Mouse (Mus musculus): ENCODE measurements around the gene Nectin4.

DNA sequence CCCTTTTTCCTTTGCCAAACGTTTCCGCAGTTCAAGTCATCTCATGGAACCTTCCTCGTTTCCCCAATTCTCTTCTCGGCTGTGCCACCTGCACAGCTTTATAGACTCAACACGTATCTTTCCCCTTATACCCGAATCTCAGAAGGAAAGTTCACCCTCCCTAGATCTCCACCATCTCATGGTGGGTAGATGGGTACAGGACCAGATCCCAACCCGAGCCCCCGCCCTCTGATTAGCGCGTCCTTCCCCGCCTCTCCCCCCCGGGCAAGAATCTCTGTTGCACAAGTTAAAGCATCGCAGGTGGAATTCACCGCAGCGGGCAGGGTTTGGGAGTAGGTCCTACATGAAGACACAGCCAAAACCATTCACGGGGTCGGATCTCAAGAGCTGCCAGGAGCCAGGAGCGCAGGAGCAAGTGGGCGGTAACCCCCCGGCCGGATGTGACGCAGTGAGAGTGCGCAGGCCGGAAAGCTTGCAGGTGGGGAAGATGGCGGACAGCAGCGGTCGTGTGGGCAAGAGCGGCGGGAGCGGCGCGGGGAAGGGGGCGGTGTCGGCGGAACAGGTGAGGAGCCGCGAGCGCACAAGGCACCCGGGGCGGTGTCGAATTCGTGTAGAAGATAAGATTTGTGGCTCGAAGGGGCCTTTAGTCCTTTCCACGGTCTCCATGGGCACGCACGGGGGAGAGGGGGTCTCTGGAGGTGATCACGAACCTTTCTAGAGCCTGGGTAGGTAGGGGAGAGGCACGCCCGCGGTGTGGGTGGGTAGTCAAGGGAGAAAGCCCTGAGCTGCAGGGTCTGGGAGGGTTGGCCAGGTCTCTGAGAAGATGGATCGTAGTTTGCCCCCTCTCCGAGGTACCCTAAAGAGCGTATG is 24.4 kb upstream of the Nectin4 start, which contains the start of the genes Nit1 and Pfdn2:
- TF ChIP-seq POLR2A (IDR thresholded peaks at IDR 0.05; ENCODE audit: insufficient read length, low read depth) (peak; percentile 94), MAX (IDR thresholded peaks at IDR 0.05; ENCODE audit: low read depth) (no peak), SRF (IDR thresholded peaks at IDR 0.05; ENCODE audit: control insufficient read depth, insufficient read length, low read depth) (no peak), E2F4 (IDR thresholded peaks at IDR 0.05; ENCODE audit: insufficient read depth) (no peak), TCF12 (IDR thresholded peaks at IDR 0.05; ENCODE audit: insufficient read depth, poor library complexity, severe bottlenecking) (no peak), CEBPB (IDR thresholded peaks at IDR 0.05; ENCODE audit: insufficient read depth, poor library complexity, severe bottlenecking) (no peak), USF1 (IDR thresholded peaks at IDR 0.05; ENCODE audit: low read depth) (no peak), MYOG (IDR thresholded peaks at IDR 0.05; ENCODE audit: control insufficient read depth in 1 of 3, insufficient read depth in 1 of 3, insufficient read length in 2 of 3, low read depth in 2 of 3) (peak in 2 of 3 experiments; percentile 29 to 55), POLR2AphosphoS2 (IDR thresholded peaks at IDR 0.05; ENCODE audit: insufficient read length, low read depth) (peak; percentile 98), MYOD1 (IDR thresholded peaks at IDR 0.05; ENCODE audit: control insufficient read depth in 1 of 3, insufficient read length in 2 of 3, low read depth in 2 of 3) (peak in 1 of 3 experiments; percentile 18)
